Mouse (Mus musculus) kidney, adult 2 months (tissue): ENCODE results near the gene Phf2. TPM values are rescaled to one million over a fixed set of nuclear protein-coding genes. Genes with fewer than 3 reads are reported as not detected.

Experiments
- DNase-seq: peaks from one replicate; pipeline ENCODE4 v3.0.0; 2021
- H3K27ac ChIP-seq: fragments of 200-500 bp; 2 replicates; pipeline ENCODE4 v1.5.1; 2012; ENCODE audit warnings: low read depth, low read length, control low read depth, inconsistent platforms; ENCODE audit not compliant: insufficient read depth
- H3K27me3 ChIP-seq: fragments of 200-500 bp; replicated peaks from 2 replicates; pipeline ENCODE4 v1.6.1; 2012; ENCODE audit warnings: mild to moderate bottlenecking, moderate library complexity, low read length, inconsistent platforms; ENCODE audit not compliant: control insufficient read depth, insufficient read depth
- H3K36me3 ChIP-seq: fragments of 200-500 bp; 2 replicates; pipeline ENCODE4 v1.6.1; 2012; ENCODE audit warnings: mild to moderate bottlenecking, moderate library complexity, low read length, inconsistent platforms; ENCODE audit not compliant: control insufficient read depth, insufficient read depth
- H3K4me1 ChIP-seq: fragments of 200-500 bp; 2 replicates; pipeline ENCODE4 v1.6.1; 2011; ENCODE audit warnings: low read length; ENCODE audit not compliant: control insufficient read depth, insufficient read depth
- H3K4me3 ChIP-seq: fragments of 200-500 bp; 2 replicates; pipeline ENCODE4 v1.5.1; 2011; ENCODE audit warnings: mild to moderate bottlenecking, low read depth, low read length, control low read depth; ENCODE audit not compliant: insufficient read depth
- CTCF ChIP-seq: fragments of 200-500 bp; conservative IDR thresholded peaks from 2 replicates; pipeline ENCODE4 v1.5.1; 2011; ENCODE audit warnings: low read depth, mild to moderate bottlenecking, control low read depth, low read length, moderate library complexity, mixed read lengths; ENCODE audit not compliant: insufficient read depth, insufficient read length
- POLR2A ChIP-seq: fragments of 200-500 bp; IDR thresholded peaks from one replicate; pipeline ENCODE4 v1.6.1; 2011; ENCODE audit warnings: low read depth, low read length, control low read depth
- WGBS: fragments of 180-500 bp; shearing (Covaris S2); methylation state at CpG from one replicate; pipeline ENCODE4 v1.1.7; 2018; 5-methylcytosine and 5-hydroxymethylcytosine counted together
- polyA plus RNA-seq: library from polyadenylated mRNA; depleted of rRNA; stranded (reverse); fragments of >200 nt; gene quantifications from 2 replicates; pipeline ENCODE4 v1.2.3, GENCODE M21; 2012

Phf2 gene
- polyA plus RNA-seq, 1 experiment: 15.2 TPM

DNA sequence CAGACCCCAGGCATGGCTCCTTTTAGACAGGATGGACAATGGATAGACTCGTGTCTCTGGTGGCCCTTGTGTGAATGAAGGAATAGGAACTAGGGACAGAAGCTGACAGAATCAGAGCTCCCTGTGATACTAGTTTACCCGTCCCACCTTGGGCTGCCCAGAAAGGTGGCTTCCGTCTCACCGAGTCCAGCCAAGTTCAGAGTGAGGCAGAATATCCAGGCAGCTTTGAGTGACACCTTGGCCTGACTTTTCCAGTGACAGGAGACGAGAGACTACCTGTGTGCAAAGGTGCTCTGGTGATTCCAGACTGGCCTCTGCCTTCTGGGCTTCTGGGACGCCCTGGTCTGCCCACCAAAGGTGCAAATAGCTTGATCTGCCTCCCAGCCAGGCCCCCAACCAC is 75.2 kb downstream of the Phf2 start:
- no peaks in the 10 kb centered on the region for H3K4me1 ChIP-seq
- H3K27me3 ChIP-seq: no peaks in the 10 kb centered on the region
- H3K4me3 ChIP-seq: no peak overlapping the region
- no peaks in the 10 kb centered on the region for H3K36me3 ChIP-seq
- WGBS: 92% methylated on average over 6 of the region's 6 CpGs
- DNase-seq: no peak
- no peak overlapping the region for H3K27ac ChIP-seq
- TF ChIP-seq CTCF (no peak), POLR2A (no peak)

DNA sequence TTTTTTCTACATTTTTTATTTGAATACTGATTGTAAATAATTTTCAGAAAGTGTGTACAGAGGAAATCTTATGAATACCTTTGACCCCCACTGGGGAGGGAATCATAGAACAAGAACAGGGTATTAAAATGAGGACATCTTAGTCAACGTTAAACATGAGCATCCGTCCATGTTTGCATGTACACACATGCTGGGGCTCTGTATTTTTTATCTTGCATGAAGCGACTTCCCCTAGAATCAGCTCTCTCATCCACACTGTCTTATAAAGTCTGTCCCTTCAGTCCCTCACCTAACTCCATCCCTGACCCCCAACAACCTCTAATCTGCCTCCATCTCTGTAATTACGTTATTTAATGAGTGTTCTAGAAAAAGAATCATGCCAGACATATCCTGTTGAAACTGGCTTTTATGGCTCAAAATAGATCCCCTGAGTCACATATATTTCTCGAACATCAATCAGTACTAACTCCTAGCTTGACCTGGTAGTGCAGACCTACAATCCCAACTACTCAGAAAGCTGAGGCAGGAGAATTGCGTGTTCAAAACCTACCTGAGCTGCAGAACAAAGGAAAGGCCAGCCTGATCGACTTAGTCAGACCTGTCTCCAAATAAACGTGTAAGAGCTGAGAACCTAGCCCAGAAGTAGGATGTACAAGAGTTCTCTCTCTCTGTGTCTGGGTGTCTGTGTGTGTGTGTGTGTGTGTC is 86.2 kb downstream of the Phf2 start:
- WGBS: 81% methylated on average over 8 of the region's 8 CpGs
- no peak overlapping the region for H3K27ac ChIP-seq
- no peak overlapping the region for H3K4me3 ChIP-seq
- TF ChIP-seq CTCF: no peak
- TF ChIP-seq POLR2A: no peak
- H3K4me1 ChIP-seq: no peaks in the 10 kb centered on the region
- peaks cover 2% of the 10 kb centered on the region; the same call in 1 of the 2 replicates for H3K27me3 ChIP-seq
- no peak for DNase-seq
- no peaks in the 10 kb centered on the region for H3K36me3 ChIP-seq

DNA sequence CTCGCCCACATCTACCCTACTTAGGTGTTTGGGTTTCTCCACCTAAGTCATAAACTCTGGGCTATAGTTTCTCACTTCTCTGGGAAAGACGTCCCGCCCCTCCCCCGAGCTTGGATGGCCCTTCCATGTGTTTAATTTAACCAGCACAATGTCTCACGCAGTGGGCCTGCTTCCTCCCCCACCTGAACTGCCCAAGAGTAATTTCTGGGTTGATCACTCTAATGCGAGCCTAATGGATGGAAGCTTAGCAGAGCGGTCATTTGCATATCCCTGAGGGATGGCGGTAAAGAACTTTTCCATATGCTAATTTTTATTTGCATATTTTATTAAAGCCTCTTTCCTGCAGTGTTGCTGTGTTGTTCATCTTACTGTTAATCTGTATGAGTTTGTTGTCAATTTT is 86.8 kb downstream of the Phf2 start:
- no peaks in the 10 kb centered on the region for H3K4me1 ChIP-seq
- 60% methylated on average over 8 of the region's 8 CpGs for WGBS

DNA sequence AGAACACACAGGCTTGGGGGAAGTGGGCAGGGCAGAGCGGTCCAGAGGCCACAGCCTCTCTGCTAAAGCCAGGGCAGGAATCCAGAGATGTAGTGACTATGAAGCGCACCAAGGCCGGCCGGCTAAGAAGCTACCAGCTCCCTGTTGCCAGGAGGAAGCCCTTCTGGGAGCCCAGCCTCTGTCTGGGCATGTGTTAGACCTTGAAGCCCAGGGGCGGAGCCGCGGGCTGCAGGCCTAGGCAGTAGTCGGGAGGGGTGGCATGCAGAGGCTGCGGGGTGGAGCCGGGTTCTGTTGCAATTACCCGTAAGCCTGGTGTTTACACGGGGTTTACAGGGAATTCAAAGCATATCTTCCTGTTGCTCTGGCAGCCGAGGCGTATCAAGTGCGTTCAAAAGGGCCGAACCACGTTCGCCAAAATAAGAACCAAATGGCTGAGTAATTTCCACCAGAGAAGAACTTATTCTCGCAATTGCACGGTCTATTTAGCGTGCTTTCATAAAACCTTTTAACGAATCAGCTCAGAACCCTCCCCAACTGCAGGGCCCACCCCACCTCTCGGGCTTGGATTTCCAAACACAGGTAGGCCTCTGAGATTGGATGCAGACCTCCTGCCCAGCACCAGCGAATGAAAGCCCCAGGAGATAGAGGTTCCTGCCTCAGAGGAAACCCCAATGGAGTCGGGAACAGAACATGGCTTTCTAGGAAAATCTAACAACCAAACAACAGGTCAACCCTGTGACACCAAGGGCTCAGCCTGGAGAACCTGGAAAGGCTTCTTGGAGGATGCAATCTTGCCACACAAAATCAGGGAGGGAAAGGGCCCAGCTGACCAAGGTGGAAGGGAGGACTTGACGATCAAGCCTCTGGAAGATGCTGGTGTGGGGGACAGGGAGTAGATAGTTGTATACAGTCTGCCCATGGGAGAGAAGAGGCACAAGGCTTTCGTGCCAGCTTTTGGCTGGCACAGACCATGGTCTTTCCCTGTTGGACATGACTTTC is 87.9 kb downstream of the Phf2 start:
- H3K4me1 ChIP-seq: no peaks in the 10 kb centered on the region
- TF ChIP-seq CTCF: no peak
- TF ChIP-seq POLR2A: no peak
- 41% methylated on average over 27 of the region's 27 CpGs for WGBS
- H3K27me3 ChIP-seq: peaks cover 2% of the 10 kb centered on the region; the same call in 1 of the 2 replicates
- H3K27ac ChIP-seq: no peak overlapping the region
- H3K4me3 ChIP-seq: no peak overlapping the region
- H3K36me3 ChIP-seq: no peaks in the 10 kb centered on the region
- peak; percentile 51 for DNase-seq

More for the DNA sequence above, 86.8 kb downstream of the Phf2 start:
- Histone ChIP-seq H3K4me3 (no peak overlapping the region), H3K36me3 (no peaks in the 10 kb centered on the region), H3K27ac (no peak overlapping the region), H3K27me3 (peaks cover 2% of the 10 kb centered on the region; the same call in 1 of the 2 replicates)
- TF ChIP-seq CTCF (no peak), POLR2A (no peak)
- DNase-seq: no peak

DNA sequence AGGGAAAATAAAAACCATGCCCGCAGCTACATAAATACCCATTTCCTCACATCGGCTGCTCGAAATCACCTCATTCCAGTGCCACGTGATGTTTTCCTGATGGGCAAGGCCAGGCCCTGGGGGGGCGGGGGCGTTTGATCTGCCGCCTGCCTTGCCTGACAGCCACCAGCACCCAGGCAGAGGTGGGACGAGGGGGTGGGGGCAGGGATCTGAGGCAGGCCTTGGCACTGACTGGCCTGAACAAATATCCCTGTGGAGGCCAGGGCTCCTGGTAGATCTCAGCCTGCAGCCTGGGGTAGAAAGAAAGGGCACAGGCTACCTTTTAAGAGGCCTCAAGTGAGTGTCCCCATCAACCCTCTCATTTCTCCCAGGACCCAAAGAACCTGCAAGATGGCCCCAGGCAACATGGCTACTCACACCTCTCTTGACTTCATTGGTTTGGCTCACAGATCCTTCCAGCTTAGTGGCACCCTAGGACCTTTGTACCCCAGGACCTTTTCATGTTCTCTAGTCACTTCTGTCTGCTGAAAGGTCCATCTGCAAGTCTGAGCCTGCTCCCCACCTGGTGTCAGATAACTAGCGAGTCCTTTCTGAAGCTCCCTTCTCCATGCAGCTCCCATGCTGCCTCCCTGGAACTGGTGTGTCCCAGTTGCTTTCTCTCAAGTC is 90.4 kb downstream of the Phf2 start:
- Histone ChIP-seq H3K36me3 (no peaks in the 10 kb centered on the region), H3K4me1 (no peaks in the 10 kb centered on the region), H3K27ac (no peak overlapping the region), H3K27me3 (no peaks in the 10 kb centered on the region), H3K4me3 (no peak overlapping the region)
- no peak for DNase-seq
- 53% methylated on average over 9 of the region's 9 CpGs for WGBS
- TF ChIP-seq CTCF (no peak), POLR2A (no peak)

DNA sequence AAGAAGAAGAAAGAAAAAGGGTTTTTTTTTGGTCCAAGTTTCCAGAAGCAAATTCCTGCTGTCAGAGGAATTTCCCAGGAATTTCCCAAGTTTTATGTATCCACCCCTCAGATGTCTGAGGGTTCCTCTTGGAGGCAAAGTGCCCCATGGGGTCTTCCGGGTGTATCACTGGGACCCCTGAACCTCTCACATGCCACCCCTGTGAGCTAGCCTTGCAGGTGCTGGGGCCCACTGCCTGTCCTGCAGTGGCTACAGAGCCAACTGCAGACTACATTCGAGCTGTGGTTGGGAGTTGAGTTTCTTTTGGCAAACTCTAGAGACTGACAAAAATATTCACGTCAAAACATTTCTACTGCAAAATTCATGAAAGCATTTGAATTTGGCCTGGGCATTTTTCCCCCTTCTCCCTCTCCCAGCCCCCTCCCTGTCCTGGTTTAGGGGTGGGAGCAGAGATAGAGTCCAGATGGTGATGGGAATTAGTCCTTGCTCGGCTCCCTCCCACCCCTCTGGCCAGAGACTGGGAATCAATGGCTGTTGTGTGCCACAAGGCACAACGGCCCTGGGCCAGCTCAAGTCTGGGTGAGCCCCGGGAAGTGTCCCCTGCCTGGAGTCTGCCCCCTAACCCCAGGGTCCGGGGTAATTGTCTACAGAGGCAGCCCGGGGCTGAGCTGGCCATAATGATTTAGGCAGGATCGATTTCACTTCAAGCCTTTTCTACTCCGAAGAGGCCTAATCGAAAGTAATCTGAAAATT is 91.2 kb downstream of the Phf2 start:
- no peak overlapping the region for H3K4me3 ChIP-seq
- H3K27ac ChIP-seq: no peak overlapping the region
- 30% methylated on average over 11 of the region's 11 CpGs for WGBS
- DNase-seq: no peak
- no peaks in the 10 kb centered on the region for H3K27me3 ChIP-seq
- TF ChIP-seq CTCF (no peak), POLR2A (no peak)
- H3K4me1 ChIP-seq: no peaks in the 10 kb centered on the region
- H3K36me3 ChIP-seq: no peaks in the 10 kb centered on the region
